Mouse (Mus musculus): Measurements from ENCODE around the gene Col26a1. TPM values are rescaled to one million over a fixed set of nuclear protein-coding genes. Genes with fewer than 3 reads are reported as not detected.

Gene Col26a1
- polyA plus RNA-seq, 1 experiment: 0.98 TPM

GRCm38 (mm10) chr5:136721596-136721995 is 161.4 kb downstream of the Col26a1 start:
- no peak for DNase-seq (ENCODE audit: low read depth in 1 of 2, low spot score in 2 of 2)
- no peak for TF ChIP-seq POLR2A (IDR thresholded peaks at IDR 0.05; ENCODE audit: low read depth, low read length)
- no peak for TF ChIP-seq CTCF (IDR thresholded peaks at IDR 0.05; ENCODE audit: extremely low read depth, insufficient read depth, insufficient read length, insufficient replicate concordance)
- WGBS: 81% methylated on average over 5 of the region's 5 CpGs
- H3K27me3 ChIP-seq (ENCODE audit: control insufficient read depth, insufficient read depth, low read length): no peaks in the 10 kb centered on the region
- no peaks in the 10 kb centered on the region for H3K4me1 ChIP-seq (ENCODE audit: control insufficient read depth, insufficient read depth, insufficient read length)
- H3K27ac ChIP-seq (ENCODE audit: insufficient read depth, low read length): no peak overlapping the region
- no peak overlapping the region for H3K4me3 ChIP-seq (ENCODE audit: extremely low read depth, insufficient read depth, insufficient read length)
- H3K36me3 ChIP-seq (ENCODE audit: control insufficient read depth, insufficient read depth, low read length): no peaks in the 10 kb centered on the region

- 72% methylated on average over 8 of the region's 8 CpGs for WGBS
- TF ChIP-seq CTCF (IDR thresholded peaks at IDR 0.05; ENCODE audit: extremely low read depth, insufficient read depth, insufficient read length, insufficient replicate concordance) (no peak), POLR2A (IDR thresholded peaks at IDR 0.05; ENCODE audit: low read depth, low read length) (no peak)
- H3K27ac ChIP-seq (ENCODE audit: insufficient read depth, low read length): no peak overlapping the region
- no peak for DNase-seq (ENCODE audit: low read depth in 1 of 2, low spot score in 2 of 2)
- H3K27me3 ChIP-seq (ENCODE audit: control insufficient read depth, insufficient read depth, low read length): no peaks in the 10 kb centered on the region
- H3K4me3 ChIP-seq (ENCODE audit: extremely low read depth, insufficient read depth, insufficient read length): no peak overlapping the region
- no peaks in the 10 kb centered on the region for H3K36me3 ChIP-seq (ENCODE audit: control insufficient read depth, insufficient read depth, low read length)
- no peaks in the 10 kb centered on the region for H3K4me1 ChIP-seq (ENCODE audit: control insufficient read depth, insufficient read depth, insufficient read length)
Observed at GRCm38 (mm10) chr5:136718656-136719055, 164.4 kb downstream of the Col26a1 start.

- no peaks in the 10 kb centered on the region for H3K4me1 ChIP-seq (ENCODE audit: control insufficient read depth, insufficient read depth, insufficient read length)
- H3K27ac ChIP-seq (ENCODE audit: insufficient read depth, low read length): no peak overlapping the region
- TF ChIP-seq CTCF (IDR thresholded peaks at IDR 0.05; ENCODE audit: extremely low read depth, insufficient read depth, insufficient read length, insufficient replicate concordance) (no peak), POLR2A (IDR thresholded peaks at IDR 0.05; ENCODE audit: low read depth, low read length) (no peak)
- 73% methylated on average over 2 of the region's 2 CpGs for WGBS
- no peak for DNase-seq (ENCODE audit: low read depth in 1 of 2, low spot score in 2 of 2)
- no peaks in the 10 kb centered on the region for H3K36me3 ChIP-seq (ENCODE audit: control insufficient read depth, insufficient read depth, low read length)
- no peaks in the 10 kb centered on the region for H3K27me3 ChIP-seq (ENCODE audit: control insufficient read depth, insufficient read depth, low read length)
- H3K4me3 ChIP-seq (ENCODE audit: extremely low read depth, insufficient read depth, insufficient read length): no peak overlapping the region
Observed at GRCm38 (mm10) chr5:136717573-136717854, 165.5 kb downstream of the Col26a1 start.

- WGBS: 46% methylated on average over 10 of the region's 10 CpGs
- Histone ChIP-seq H3K27me3 (ENCODE audit: control insufficient read depth, insufficient read depth, low read length) (no peaks in the 10 kb centered on the region), H3K36me3 (ENCODE audit: control insufficient read depth, insufficient read depth, low read length) (no peaks in the 10 kb centered on the region), H3K4me1 (ENCODE audit: control insufficient read depth, insufficient read depth, insufficient read length) (no peaks in the 10 kb centered on the region), H3K4me3 (ENCODE audit: extremely low read depth, insufficient read depth, insufficient read length) (no peak overlapping the region), H3K27ac (ENCODE audit: insufficient read depth, low read length) (no peak overlapping the region)
- DNase-seq (ENCODE audit: low read depth in 1 of 2, low spot score in 2 of 2): no peak
- no peak for TF ChIP-seq POLR2A (IDR thresholded peaks at IDR 0.05; ENCODE audit: low read depth, low read length)
- TF ChIP-seq CTCF (IDR thresholded peaks at IDR 0.05; ENCODE audit: extremely low read depth, insufficient read depth, insufficient read length, insufficient replicate concordance): no peak
Observed at GRCm38 (mm10) chr5:136716696-136717572, 166.1 kb downstream of the Col26a1 start.

GRCm38 (mm10) chr5:136714879-136715278 is 168.1 kb downstream of the Col26a1 start:
- H3K4me1 ChIP-seq (ENCODE audit: control insufficient read depth, insufficient read depth, insufficient read length): no peaks in the 10 kb centered on the region
- WGBS: 33% methylated on average over 11 of the region's 11 CpGs
- no peaks in the 10 kb centered on the region for H3K36me3 ChIP-seq (ENCODE audit: control insufficient read depth, insufficient read depth, low read length)
- TF ChIP-seq CTCF (IDR thresholded peaks at IDR 0.05; ENCODE audit: extremely low read depth, insufficient read depth, insufficient read length, insufficient replicate concordance): peak; percentile 37; the same call in 1 of the 2 replicates
- TF ChIP-seq POLR2A (IDR thresholded peaks at IDR 0.05; ENCODE audit: low read depth, low read length): no peak
- peak in 1 of 2 experiments; percentile 20 for DNase-seq (ENCODE audit: low read depth in 1 of 2, low spot score in 2 of 2)
- H3K4me3 ChIP-seq (ENCODE audit: extremely low read depth, insufficient read depth, insufficient read length): no peak overlapping the region
- H3K27me3 ChIP-seq (ENCODE audit: control insufficient read depth, insufficient read depth, low read length): no peaks in the 10 kb centered on the region
- H3K27ac ChIP-seq (ENCODE audit: insufficient read depth, low read length): no peak overlapping the region

- H3K27me3 ChIP-seq (ENCODE audit: control insufficient read depth, insufficient read depth, low read length): no peaks in the 10 kb centered on the region
- H3K4me3 ChIP-seq (ENCODE audit: extremely low read depth, insufficient read depth, insufficient read length): no peak overlapping the region
- H3K27ac ChIP-seq (ENCODE audit: insufficient read depth, low read length): no peak overlapping the region
- WGBS: 68% methylated on average over 32 of the region's 32 CpGs
- H3K4me1 ChIP-seq (ENCODE audit: control insufficient read depth, insufficient read depth, insufficient read length): no peaks in the 10 kb centered on the region
- no peak for DNase-seq (ENCODE audit: low read depth in 1 of 2, low spot score in 2 of 2)
- H3K36me3 ChIP-seq (ENCODE audit: control insufficient read depth, insufficient read depth, low read length): no peaks in the 10 kb centered on the region
- TF ChIP-seq CTCF (IDR thresholded peaks at IDR 0.05; ENCODE audit: extremely low read depth, insufficient read depth, insufficient read length, insufficient replicate concordance) (no peak), POLR2A (IDR thresholded peaks at IDR 0.05; ENCODE audit: low read depth, low read length) (no peak)
Observed at GRCm38 (mm10) chr5:136714232-136714875, 168.7 kb downstream of the Col26a1 start.

- Histone ChIP-seq H3K4me3 (ENCODE audit: extremely low read depth, insufficient read depth, insufficient read length) (no peak overlapping the region), H3K4me1 (ENCODE audit: control insufficient read depth, insufficient read depth, insufficient read length) (no peaks in the 10 kb centered on the region), H3K36me3 (ENCODE audit: control insufficient read depth, insufficient read depth, low read length) (no peaks in the 10 kb centered on the region), H3K27me3 (ENCODE audit: control insufficient read depth, insufficient read depth, low read length) (no peaks in the 10 kb centered on the region), H3K27ac (ENCODE audit: insufficient read depth, low read length) (no peak overlapping the region)
- no peak for DNase-seq (ENCODE audit: low read depth in 1 of 2, low spot score in 2 of 2)
- TF ChIP-seq POLR2A (IDR thresholded peaks at IDR 0.05; ENCODE audit: low read depth, low read length) (no peak), CTCF (IDR thresholded peaks at IDR 0.05; ENCODE audit: extremely low read depth, insufficient read depth, insufficient read length, insufficient replicate concordance) (no peak)
- 72% methylated on average over 4 of the region's 4 CpGs for WGBS
Observed at GRCm38 (mm10) chr5:136710742-136711141, 172.3 kb downstream of the Col26a1 start.
